Mouse (Mus musculus): ENCODE measurements around the gene Pax5.

- no peak for TF ChIP-seq EP300 (IDR thresholded peaks at IDR 0.05; ENCODE audit: low read depth)
- no peak for TF ChIP-seq CTCF (IDR thresholded peaks at IDR 0.05; ENCODE audit: low read depth)
Measured at GRCm38 (mm10) chr4:44704369-44704745, 5.9 kb downstream of the Pax5 start.

All from liver, postnatal 0 days (tissue).